Mouse (Mus musculus): ENCODE results near the gene Gspt2.
"Not testable (repeated sequence)": the region's sequence is repeated elsewhere in the genome, so short reads cannot be mapped to it uniquely, and the experiment has no call there.

Gspt2 gene

GRCm38 (mm10) chrX:94635961-94636563 is at the start of gene Gspt2:
Gene Gspt2, plus strand, starts transcription at chrX:94636069.
- DNase-seq (ENCODE audit: extremely low read depth, low read depth), result no peak

GRCm38 (mm10) chrX:94624835-94625803 is 10.8 kb upstream of the Gspt2 start:
- DNase-seq (ENCODE audit: extremely low read depth, low read depth), result no peak

- no peak for DNase-seq (ENCODE audit: extremely low read depth, low read depth)
Observed at GRCm38 (mm10) chrX:94636911-94637310, 1.0 kb downstream of the Gspt2 start.

- no peak for DNase-seq (ENCODE audit: extremely low read depth, low read depth)
Observed at GRCm38 (mm10) chrX:94648541-94648940, 12.7 kb downstream of the Gspt2 start.

- DNase-seq (ENCODE audit: extremely low read depth, low read depth), result peak; percentile 60
Observed at GRCm38 (mm10) chrX:94657734-94658133, 21.9 kb downstream of the Gspt2 start.

GRCm38 (mm10) chrX:94670814-94671213 is 34.9 kb downstream of the Gspt2 start:
- DNase-seq (ENCODE audit: extremely low read depth, low read depth), result peak; percentile 46

GRCm38 (mm10) chrX:94674977-94675376 is 39.1 kb downstream of the Gspt2 start:
- DNase-seq (ENCODE audit: extremely low read depth, low read depth), result peak; percentile 54

- DNase-seq (ENCODE audit: extremely low read depth, low read depth), result not testable (repeated sequence)
Observed at GRCm38 (mm10) chrX:94681581-94681980, 45.7 kb downstream of the Gspt2 start.

GRCm38 (mm10) chrX:94689593-94689992 is 53.7 kb downstream of the Gspt2 start:
- not testable (repeated sequence) for DNase-seq (ENCODE audit: extremely low read depth, low read depth)
